Mouse (Mus musculus) kidney, embryonic 14.5 days (tissue): ENCODE results near the gene Spag9. TPM values are rescaled to one million over a fixed set of nuclear protein-coding genes. Genes with fewer than 3 reads are reported as not detected.

Source experiments
- ATAC-seq: fragments of 200-750 bp; cut with Nextera tagmentation; 2 replicates; pipeline ENCODE4 v1.8.0; 2017; ENCODE audit warnings: moderate number of reproducible peaks, mild to moderate bottlenecking, moderate TSS enrichment, moderate library complexity; ENCODE audit not compliant: low FRiP score, low TSS enrichment
- H3K27ac ChIP-seq: fragments of 300-500 bp; sonication (generic); 2 replicates; pipeline ENCODE4 v1.5.1; 2014; ENCODE audit warnings: low read depth, mild to moderate bottlenecking, low read length, moderate library complexity, mixed read lengths
- H3K27me3 ChIP-seq: fragments of 300-500 bp; sonication (generic); 2 replicates; pipeline ENCODE4 v1.6.1; 2014; ENCODE audit warnings: mild to moderate bottlenecking, low read length; ENCODE audit not compliant: control insufficient read depth, insufficient read depth
- H3K36me3 ChIP-seq: fragments of 300-500 bp; sonication (generic); 2 replicates; pipeline ENCODE4 v1.6.1; 2014; ENCODE audit warnings: low read length, mixed read lengths; ENCODE audit not compliant: control insufficient read depth, insufficient read depth
- H3K4me1 ChIP-seq: fragments of 300-500 bp; sonication (generic); 2 replicates; pipeline ENCODE4 v1.6.1; 2014; ENCODE audit warnings: low read length, mixed read lengths; ENCODE audit not compliant: control insufficient read depth, insufficient read depth
- H3K4me2 ChIP-seq: fragments of 300-500 bp; sonication (generic); replicated peaks from 2 replicates; pipeline ENCODE4 v1.6.1; 2014; ENCODE audit warnings: low read depth, mild to moderate bottlenecking, low read length
- H3K4me3 ChIP-seq: fragments of 300-500 bp; sonication (generic); 2 replicates; pipeline ENCODE4 v1.5.1; 2014; ENCODE audit warnings: mild to moderate bottlenecking, low read length
- H3K9ac ChIP-seq: fragments of 300-500 bp; sonication (generic); 2 replicates; pipeline ENCODE4 v1.6.1; 2014; ENCODE audit warnings: low read depth, mild to moderate bottlenecking, low read length, moderate library complexity
- H3K9me3 ChIP-seq: fragments of 300-500 bp; sonication (generic); 2 replicates; pipeline ENCODE4 v1.6.1; 2016; ENCODE audit warnings: low read length; ENCODE audit not compliant: control insufficient read depth
- WGBS: fragments of 180-500 bp; shearing (Covaris S2); extraction: QIAGEN DNeasy Blood & Tissue Kit; methylation state at CpG from one replicate; pipeline ENCODE4 v1.1.7; 2014; 5-methylcytosine and 5-hydroxymethylcytosine counted together
- polyA plus RNA-seq: library from polyadenylated mRNA; unstranded; fragments of >200 nt; fragmentation: Nextera tagmentation; extraction: Ambion mirVana; gene quantifications from 2 replicates; pipeline ENCODE4 v1.2.1, GENCODE M21; 2014

Spag9 gene
- polyA plus RNA-seq: 45.6 and 55.1 TPM in 2 replicates

DNA sequence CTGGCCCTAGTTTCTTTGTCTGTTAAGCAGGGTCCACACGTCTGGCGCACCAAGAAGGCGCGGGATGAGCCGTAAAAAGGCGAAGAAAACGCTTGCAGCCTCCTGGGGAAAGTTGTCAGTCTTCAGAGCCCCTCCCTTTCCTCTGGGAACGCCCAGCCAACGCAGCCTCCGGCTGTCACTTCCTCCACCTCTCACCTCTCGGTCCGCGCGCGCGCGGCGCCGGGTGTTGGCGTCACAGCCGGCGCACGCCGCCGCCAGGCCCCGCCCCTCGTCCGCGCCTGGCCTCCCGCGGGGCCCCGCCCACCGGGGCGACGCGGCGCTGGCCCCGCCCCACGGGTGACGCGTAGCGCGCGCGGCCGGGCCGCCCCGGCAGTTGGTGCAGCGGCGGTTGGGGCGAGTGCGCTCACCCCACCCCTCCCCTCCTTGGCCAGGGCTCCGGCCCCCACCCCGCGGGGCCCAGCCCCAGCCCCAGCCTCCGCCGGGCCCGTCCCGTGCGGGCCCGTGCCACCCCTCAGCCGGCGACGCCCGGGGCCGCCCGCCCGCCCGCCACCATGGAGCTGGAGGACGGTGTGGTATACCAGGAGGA is at the start of gene Spag9:
Gene Spag9 (plus strand): TSS at position 372 of the 586 bp plus-strand sequence.
- peak within 1 kb of the TSS; percentile 92 for H3K9ac ChIP-seq
- WGBS: under 1% methylated on average over 45 of the region's 70 CpGs
- no peaks in the 10 kb centered on the region for H3K36me3 ChIP-seq
- peak within 1 kb of the TSS; percentile 78 for H3K4me2 ChIP-seq
- H3K4me3 ChIP-seq: peak within 1 kb of the TSS; percentile 96
- H3K27ac ChIP-seq: peak within 1 kb of the TSS; percentile 95
- H3K9me3 ChIP-seq: no peaks in the 10 kb centered on the region
- no peaks in the 10 kb centered on the region for H3K27me3 ChIP-seq
- peak; percentile 92 for ATAC-seq
- peaks cover 18% of the 10 kb centered on the region for H3K4me1 ChIP-seq

DNA sequence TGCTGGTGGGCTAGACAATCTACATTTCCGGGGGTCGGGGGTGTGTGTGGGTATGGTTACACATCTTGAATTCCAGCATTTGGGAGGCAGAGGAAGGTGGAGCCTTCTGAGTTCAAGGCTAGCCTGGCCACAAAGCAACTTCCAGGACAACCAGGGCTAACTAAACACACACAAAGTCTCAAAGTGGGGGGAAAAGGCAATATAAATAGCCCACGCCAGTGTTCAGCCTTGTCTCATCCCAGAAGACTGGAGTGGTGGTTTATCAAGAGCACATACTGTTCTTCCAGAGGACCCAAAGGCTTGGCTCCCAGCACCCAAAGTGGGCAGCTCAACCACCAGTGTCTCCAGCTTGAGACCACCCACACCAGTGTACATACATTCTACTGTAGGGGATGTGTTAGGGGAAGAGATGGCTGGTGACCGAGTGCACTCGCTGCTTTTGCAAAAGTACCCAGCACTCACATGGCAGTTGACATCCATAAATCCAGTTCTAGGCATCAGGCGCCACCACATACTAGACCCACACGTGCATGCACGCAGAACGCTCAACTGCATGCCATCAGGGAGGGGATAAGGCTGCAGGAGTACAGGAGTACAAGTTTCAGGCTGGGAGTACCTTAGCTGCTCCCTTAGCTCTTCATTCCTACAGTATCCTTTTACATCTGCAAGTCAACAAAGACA is 46.9 kb upstream of the Spag9 start:
- H3K4me1 ChIP-seq: peaks cover 19% of the 10 kb centered on the region; the same call in 1 of the 2 replicates
- no peak overlapping the region for H3K27ac ChIP-seq
- H3K4me3 ChIP-seq: no peak overlapping the region
- peaks cover 52% of the 10 kb centered on the region for H3K36me3 ChIP-seq
- no peak overlapping the region for H3K4me2 ChIP-seq
- no peaks in the 10 kb centered on the region for H3K27me3 ChIP-seq
- no peak for ATAC-seq
- WGBS: 89% methylated on average over 9 of the region's 9 CpGs
- no peak overlapping the region for H3K9ac ChIP-seq
- H3K9me3 ChIP-seq: no peaks in the 10 kb centered on the region

GRCm38 (mm10) chr11:93950045-93950444 is 45.8 kb upstream of the Spag9 start:
- ATAC-seq: no peak
- Histone ChIP-seq H3K9ac (no peak overlapping the region), H3K9me3 (no peaks in the 10 kb centered on the region), H3K4me3 (no peak overlapping the region), H3K36me3 (peaks cover 53% of the 10 kb centered on the region), H3K4me2 (no peak overlapping the region), H3K27ac (no peak overlapping the region), H3K27me3 (no peaks in the 10 kb centered on the region), H3K4me1 (peaks cover 20% of the 10 kb centered on the region; the same call in 1 of the 2 replicates)
- 96% methylated on average over 1 of the region's 1 CpGs for WGBS

DNA sequence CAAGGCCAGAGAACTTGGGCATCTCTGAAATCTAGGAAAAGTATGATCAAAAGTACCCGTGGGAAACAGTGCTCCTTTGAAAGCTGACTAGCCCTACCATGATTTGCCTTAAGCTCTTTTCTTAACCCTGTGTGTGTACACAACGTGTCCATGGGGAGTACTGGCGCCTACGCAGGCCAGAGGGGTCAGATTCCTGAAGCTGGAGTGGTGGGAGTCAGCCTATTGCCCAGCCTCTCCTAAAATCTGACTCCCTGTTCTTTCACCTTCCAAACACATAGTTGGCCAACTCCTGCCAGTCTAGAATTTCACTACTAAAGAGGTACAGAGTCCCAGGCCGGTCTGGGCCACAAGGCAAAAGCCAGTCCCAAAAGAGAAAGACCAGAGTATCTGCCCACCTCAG is 43.5 kb upstream of the Spag9 start:
- Histone ChIP-seq H3K27ac (peak overlapping the region; percentile 2; the same call in 1 of the 2 replicates), H3K4me1 (peaks cover 27% of the 10 kb centered on the region; the same call in 1 of the 2 replicates), H3K27me3 (no peaks in the 10 kb centered on the region), H3K9me3 (no peaks in the 10 kb centered on the region), H3K36me3 (peaks cover 50% of the 10 kb centered on the region), H3K9ac (no peak overlapping the region), H3K4me3 (no peak overlapping the region; the same call in 1 of the 2 replicates), H3K4me2 (peak overlapping the region; percentile 22)
- ATAC-seq: no peak
- WGBS: 24% methylated on average over 5 of the region's 5 CpGs

DNA sequence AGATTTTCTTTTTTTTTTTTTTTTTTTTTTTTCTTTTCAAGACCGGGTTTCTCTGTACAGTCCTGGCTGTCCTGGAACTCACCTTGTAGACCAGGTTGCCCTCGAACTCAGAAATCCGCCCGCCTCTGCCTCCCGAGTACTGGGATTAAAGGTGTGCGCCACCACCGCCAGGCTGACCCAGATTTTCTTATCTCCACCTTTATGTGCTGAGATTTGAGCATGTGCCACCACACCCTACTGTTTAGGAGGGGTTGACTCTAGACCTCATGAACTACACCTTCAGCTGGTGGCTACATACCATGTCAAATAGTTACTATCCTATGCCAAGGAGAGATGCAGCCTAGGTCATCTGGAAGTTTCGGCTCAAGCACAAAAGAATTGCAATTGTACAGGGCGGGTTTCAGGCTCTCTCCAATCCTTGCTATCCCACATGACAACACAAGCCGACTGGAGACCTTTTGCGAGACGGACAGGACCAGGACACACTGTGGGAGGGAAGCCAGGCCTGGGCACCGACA is 41.1 kb upstream of the Spag9 start:
- peak overlapping the region; percentile 81 for H3K9ac ChIP-seq
- WGBS: 49% methylated on average over 13 of the region's 13 CpGs
- no peak for ATAC-seq
- H3K4me2 ChIP-seq: peak overlapping the region; percentile 89
- peaks cover 53% of the 10 kb centered on the region for H3K36me3 ChIP-seq
- peak overlapping the region; percentile 75 for H3K4me3 ChIP-seq
- H3K9me3 ChIP-seq: no peaks in the 10 kb centered on the region
- no peaks in the 10 kb centered on the region for H3K27me3 ChIP-seq
- peaks cover 27% of the 10 kb centered on the region; the same call in 1 of the 2 replicates for H3K4me1 ChIP-seq
- H3K27ac ChIP-seq: peak overlapping the region; percentile 90

DNA sequence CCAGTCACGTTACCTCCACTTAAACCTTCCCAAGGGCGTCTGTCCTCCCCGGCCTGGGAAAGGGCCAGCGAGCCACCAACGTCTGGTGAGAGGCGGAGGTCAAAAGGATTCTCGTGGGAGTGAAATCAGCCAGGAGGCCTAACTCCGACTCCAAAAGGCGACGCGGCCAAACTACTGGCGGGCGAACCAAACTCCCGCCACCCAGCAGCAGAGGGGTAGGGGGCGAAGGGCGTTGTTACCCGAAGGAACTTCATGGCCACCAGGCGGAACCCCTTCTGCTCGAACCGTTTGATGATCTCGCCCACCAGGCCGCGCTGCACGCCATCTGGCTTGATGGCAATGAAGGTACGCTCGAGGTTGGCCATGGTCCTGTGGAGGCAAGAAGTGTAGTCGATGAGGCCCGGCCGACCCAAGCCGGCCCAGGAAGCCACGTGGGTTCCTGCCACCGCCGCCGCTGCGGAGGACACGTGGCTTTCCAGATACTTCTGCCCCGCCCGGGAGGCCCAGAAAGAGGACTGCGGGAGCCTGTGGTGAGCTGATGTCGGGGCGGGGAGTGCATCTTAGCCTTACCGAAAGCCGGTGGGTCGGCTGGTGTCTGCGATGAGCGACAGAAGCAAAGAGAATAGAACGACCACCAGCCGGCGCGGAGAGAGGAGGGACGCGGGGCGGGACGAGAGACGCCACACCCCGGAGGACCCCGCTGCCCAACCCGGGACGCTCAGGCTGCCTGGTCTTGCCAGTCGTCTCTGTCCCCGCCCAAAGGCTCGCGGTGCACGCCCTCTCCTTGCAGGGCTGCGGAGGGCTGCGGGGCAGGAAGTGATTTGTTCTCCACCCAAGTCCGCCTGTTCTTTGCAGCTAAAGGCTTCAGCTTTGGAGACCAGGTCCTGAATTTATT is 40.4 kb upstream of the Spag9 start:
- Histone ChIP-seq H3K4me3 (peak overlapping the region; percentile 75), H3K9me3 (no peaks in the 10 kb centered on the region), H3K27ac (peak overlapping the region; percentile 90), H3K36me3 (peaks cover 53% of the 10 kb centered on the region), H3K4me2 (peak overlapping the region; percentile 89), H3K4me1 (peaks cover 27% of the 10 kb centered on the region; the same call in 1 of the 2 replicates), H3K9ac (peak overlapping the region; percentile 81), H3K27me3 (no peaks in the 10 kb centered on the region)
- ATAC-seq: peak; percentile 96
- under 1% methylated on average over 64 of the region's 67 CpGs for WGBS

GRCm38 (mm10) chr11:93956159-93956558 is 39.7 kb upstream of the Spag9 start, which contains the start of gene Nme2:
TSS of gene Nme2 (minus strand) at chr11:93956259.
- peak; percentile 28 for ATAC-seq
- H3K4me3 ChIP-seq: peak within 1 kb of the TSS; percentile 75
- peaks cover 27% of the 10 kb centered on the region; the same call in 1 of the 2 replicates for H3K4me1 ChIP-seq
- H3K36me3 ChIP-seq: peaks cover 52% of the 10 kb centered on the region
- H3K9me3 ChIP-seq: no peaks in the 10 kb centered on the region
- H3K27ac ChIP-seq: peak within 1 kb of the TSS; percentile 90
- peak within 1 kb of the TSS; percentile 89 for H3K4me2 ChIP-seq
- under 1% methylated on average over 6 of the region's 6 CpGs for WGBS
- H3K9ac ChIP-seq: peak within 1 kb of the TSS; percentile 81
- H3K27me3 ChIP-seq: no peaks in the 10 kb centered on the region

DNA sequence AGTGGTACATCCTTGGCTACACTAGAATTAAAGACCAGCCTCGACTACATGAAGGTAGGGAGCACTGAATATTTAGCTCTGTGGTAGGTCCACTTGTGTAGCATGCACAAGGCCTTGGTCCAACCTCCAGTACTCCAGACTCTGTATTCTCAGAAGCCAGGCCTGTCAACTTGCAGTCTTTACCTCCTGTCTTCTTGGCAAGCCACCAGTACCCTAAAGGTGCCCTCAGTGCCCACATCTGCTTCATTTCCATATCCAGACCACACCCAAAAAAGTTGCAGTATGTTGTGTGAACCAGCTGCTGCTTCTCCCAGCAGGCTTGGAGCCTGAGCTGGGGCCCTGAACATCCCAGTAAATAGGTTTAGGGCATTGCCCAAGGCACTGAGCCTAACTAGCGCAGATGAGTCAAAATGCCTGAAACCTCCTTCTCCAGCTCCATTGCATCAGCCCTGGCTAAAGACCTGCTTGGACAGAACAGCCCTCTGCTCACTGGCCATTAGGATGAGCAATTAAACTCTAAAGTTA is 38.8 kb upstream of the Spag9 start:
- no peaks in the 10 kb centered on the region for H3K27me3 ChIP-seq
- H3K36me3 ChIP-seq: peaks cover 51% of the 10 kb centered on the region
- 88% methylated on average over 2 of the region's 2 CpGs for WGBS
- no peak overlapping the region for H3K9ac ChIP-seq
- H3K4me2 ChIP-seq: no peak overlapping the region
- no peak overlapping the region for H3K4me3 ChIP-seq
- H3K4me1 ChIP-seq: peaks cover 25% of the 10 kb centered on the region; the same call in 1 of the 2 replicates
- no peak for ATAC-seq
- H3K27ac ChIP-seq: no peak overlapping the region
- no peaks in the 10 kb centered on the region for H3K9me3 ChIP-seq
